Mouse (Mus musculus) CH12.LX (cell line): ENCODE measurements around the gene Hps4.

Source experiments
- CTCF ChIP-seq, 2 experiments: IDR thresholded peaks in 1 of 2; conservative IDR thresholded peaks in 1 of 2; 2 replicates each; pipeline ENCODE4 v1.5.1; 2011 to 2012; ENCODE audit warnings: low read depth in 2 of 2, low read length in 2 of 2, improper control_type of control experiment in 1 of 2, inconsistent platforms in 1 of 2, mild to moderate bottlenecking in 1 of 2, moderate library complexity in 1 of 2
- E2F4 ChIP-seq: IDR thresholded peaks from 2 replicates; pipeline ENCODE4 v1.6.1; 2011; ENCODE audit warnings: low read depth, low read length, improper control_type of control experiment; ENCODE audit not compliant: insufficient replicate concordance
- EP300 ChIP-seq: IDR thresholded peaks from 2 replicates; pipeline ENCODE4 v1.6.1; 2011; ENCODE audit warnings: low read length, improper control_type of control experiment
- HCFC1 ChIP-seq: IDR thresholded peaks from 2 replicates; pipeline ENCODE4 v1.6.1; 2012; ENCODE audit warnings: low read depth, mild to moderate bottlenecking, inconsistent platforms, low read length, improper control_type of control experiment
- MAFK ChIP-seq: IDR thresholded peaks from 2 replicates; pipeline ENCODE4 v1.6.1; 2011; ENCODE audit warnings: low read length, improper control_type of control experiment; ENCODE audit not compliant: insufficient replicate concordance
- MAX ChIP-seq: IDR thresholded peaks from 2 replicates; pipeline ENCODE4 v1.6.1; 2011; ENCODE audit warnings: low read length, improper control_type of control experiment
- POLR2AphosphoS2 ChIP-seq: IDR thresholded peaks from 2 replicates; pipeline ENCODE4 v1.6.1; 2011; ENCODE audit warnings: low read depth, low read length, improper control_type of control experiment
- TCF12 ChIP-seq: IDR thresholded peaks from 2 replicates; pipeline ENCODE4 v1.6.1; 2014; ENCODE audit warnings: low read depth, mild to moderate bottlenecking, inconsistent platforms, low read length, improper control_type of control experiment
- USF1 ChIP-seq: IDR thresholded peaks from 2 replicates; pipeline ENCODE4 v1.6.1; 2014; ENCODE audit warnings: low read depth, mild to moderate bottlenecking, inconsistent platforms, low read length, improper control_type of control experiment

GRCm38 (mm10) chr5:112419535-112419934 lies 76.7 kb downstream of the Hps4 start:
- no peak for TF ChIP-seq POLR2AphosphoS2
- TF ChIP-seq EP300: no peak
- TF ChIP-seq TCF12: no peak
- no peak for TF ChIP-seq E2F4
- no peak for TF ChIP-seq MAFK
- TF ChIP-seq CTCF (conservative IDR thresholded peaks at IDR 0.05 in 1 of 2, IDR thresholded peaks at IDR 0.05 in 1 of 2; ENCODE audit: low read depth in 2 of 2, low read length in 2 of 2): no peak
- no peak for TF ChIP-seq USF1
- TF ChIP-seq MAX: no peak
- no peak for TF ChIP-seq HCFC1
